In genomic region chr6:36772541-36772940, GRCm38 (mm10) we compare ENCODE assay signal across 27 mouse cellular contexts. TPM values are rescaled to one million over a fixed set of nuclear protein-coding genes. Genes with fewer than 3 reads are reported as not detected.
"Had no signal": no experiment of that assay in that cellular context is flagged by ENCODE, and none has a peak within 500 bp of the region (broad histone marks: within the 10 kb centered on the region; RNA-seq: fewer than 3 reads in every experiment).

No protein-coding gene starts in this region.

- H3K27me3 ChIP-seq: embryonic facial prominence, embryonic 12.5 days; embryonic facial prominence, embryonic 13.5 days; embryonic facial prominence, embryonic 15.5 days; forebrain, embryonic 12.5 days; forebrain, embryonic 13.5 days; forebrain, embryonic 15.5 days had no signal

- H3K36me3 ChIP-seq: forebrain, embryonic 15.5 days had no signal

- H3K4me3 ChIP-seq: embryonic facial prominence, embryonic 10.5 days; embryonic facial prominence, embryonic 12.5 days; embryonic facial prominence, embryonic 13.5 days; embryonic facial prominence, embryonic 15.5 days; erythroblast, embryonic 14.5 days; forebrain, embryonic 10.5 days; forebrain, embryonic 12.5 days; forebrain, embryonic 13.5 days; forebrain, embryonic 15.5 days; gastrocnemius, adult 2 months; heart, adult 2 months had no signal

- H3K27ac ChIP-seq: embryonic facial prominence, embryonic 10.5 days; embryonic facial prominence, embryonic 12.5 days; embryonic facial prominence, embryonic 13.5 days; embryonic facial prominence, embryonic 15.5 days; forebrain, embryonic 10.5 days; forebrain, embryonic 12.5 days; forebrain, embryonic 13.5 days; forebrain, embryonic 15.5 days; gastrocnemius, adult 2 months; heart, adult 2 months had no signal

- DNase-seq: cerebellum, adult 2 months; cerebellum, adult 8-10 months; cerebellum, adult 9-10 months; cerebellum, adult 9-11 months; cerebellum, postnatal 10 days; cerebellum, postnatal 14 days; cerebellum, postnatal 25 days; cerebellum, postnatal 36 days; embryo, embryonic 11 days; forebrain, postnatal 0 days; gastrocnemius, adult 2 months; gastrocnemius, postnatal 10 days; gastrocnemius, postnatal 14 days; gastrocnemius, postnatal 25 days; gastrocnemius, postnatal 36 days; heart, adult 11 months; heart, adult 18-20 months; heart, adult 2 months had no signal

RNA-seq across cellular contexts. Expression of gene Ptn, which starts 37.5 kb away (rescaled TPM):
- polyA plus RNA-seq: erythroblast, embryonic 14.5 days had no signal
